Mouse (Mus musculus) cerebellum, adult 2 months (tissue): ENCODE measurements around the gene Ppp1r9b.

Source experiments
- CTCF ChIP-seq: fragments of 200-500 bp; IDR thresholded peaks from 2 replicates; pipeline ENCODE4 v1.5.1; 2011; ENCODE audit warnings: low read depth, mild to moderate bottlenecking, control low read depth, low read length, moderate library complexity, borderline replicate concordance; ENCODE audit not compliant: insufficient read depth
- POLR2A ChIP-seq: fragments of 200-500 bp; IDR thresholded peaks from 2 replicates; pipeline ENCODE4 v1.6.1; 2011; ENCODE audit warnings: low read length, control low read depth, borderline replicate concordance; ENCODE audit not compliant: insufficient read depth

GRCm38 (mm10) chr11:94941776-94942175 is 49.1 kb upstream of the Ppp1r9b start:
- TF ChIP-seq CTCF (no peak), POLR2A (no peak)
